Mouse (Mus musculus): Measurements from ENCODE around the gene Ccsap. TPM values are rescaled to one million over a fixed set of nuclear protein-coding genes. Genes with fewer than 3 reads are reported as not detected.

The Ccsap gene
- polyA plus RNA-seq, 1 experiment from 2014 or later: 2.1 TPM

- Histone ChIP-seq H3K36me3 (ENCODE audit: control insufficient read depth, insufficient read depth, low read length) (no peaks in the 10 kb centered on the region), H3K4me2 (ENCODE audit: low read depth, low read length) (peak overlapping the region; percentile 89; the same call in 1 of the 2 replicates), H3K4me1 (ENCODE audit: control insufficient read depth, insufficient read depth, low read length) (peaks cover 13% of the 10 kb centered on the region), H3K9me3 (replicated peaks; ENCODE audit: control insufficient read depth, low read length) (no peaks in the 10 kb centered on the region), H3K27me3 (ENCODE audit: control insufficient read depth, insufficient read depth, low read length) (no peaks in the 10 kb centered on the region), H3K4me3 (replicated peaks; ENCODE audit: low read length) (no peak overlapping the region), H3K27ac (ENCODE audit: low read length) (no peak overlapping the region), H3K9ac (ENCODE audit: low read length) (no peak overlapping the region)
- 70% methylated on average over 6 of the region's 6 CpGs for WGBS
- no peak for ATAC-seq (ENCODE audit: insufficient read depth, low FRiP score)
Observed at GRCm38 (mm10) chr8:123807852-123808573, 52.0 kb downstream of the Ccsap start.

GRCm38 (mm10) chr8:123807024-123807431, 53.0 kb downstream of the Ccsap start:
- Histone ChIP-seq H3K27ac (ENCODE audit: low read length) (peak overlapping the region; percentile 84; the same call in 1 of the 2 replicates), H3K4me3 (replicated peaks; ENCODE audit: low read length) (peak overlapping the region; percentile 90), H3K4me2 (ENCODE audit: low read depth, low read length) (peak overlapping the region; percentile 89), H3K27me3 (ENCODE audit: control insufficient read depth, insufficient read depth, low read length) (no peaks in the 10 kb centered on the region), H3K4me1 (ENCODE audit: control insufficient read depth, insufficient read depth, low read length) (peaks cover 13% of the 10 kb centered on the region), H3K9me3 (replicated peaks; ENCODE audit: control insufficient read depth, low read length) (no peaks in the 10 kb centered on the region), H3K36me3 (ENCODE audit: control insufficient read depth, insufficient read depth, low read length) (no peaks in the 10 kb centered on the region), H3K9ac (ENCODE audit: low read length) (peak overlapping the region; percentile 93)
- ATAC-seq (ENCODE audit: insufficient read depth, low FRiP score): peak; percentile 56
- WGBS: 4% methylated on average over 14 of the region's 14 CpGs

DNA sequence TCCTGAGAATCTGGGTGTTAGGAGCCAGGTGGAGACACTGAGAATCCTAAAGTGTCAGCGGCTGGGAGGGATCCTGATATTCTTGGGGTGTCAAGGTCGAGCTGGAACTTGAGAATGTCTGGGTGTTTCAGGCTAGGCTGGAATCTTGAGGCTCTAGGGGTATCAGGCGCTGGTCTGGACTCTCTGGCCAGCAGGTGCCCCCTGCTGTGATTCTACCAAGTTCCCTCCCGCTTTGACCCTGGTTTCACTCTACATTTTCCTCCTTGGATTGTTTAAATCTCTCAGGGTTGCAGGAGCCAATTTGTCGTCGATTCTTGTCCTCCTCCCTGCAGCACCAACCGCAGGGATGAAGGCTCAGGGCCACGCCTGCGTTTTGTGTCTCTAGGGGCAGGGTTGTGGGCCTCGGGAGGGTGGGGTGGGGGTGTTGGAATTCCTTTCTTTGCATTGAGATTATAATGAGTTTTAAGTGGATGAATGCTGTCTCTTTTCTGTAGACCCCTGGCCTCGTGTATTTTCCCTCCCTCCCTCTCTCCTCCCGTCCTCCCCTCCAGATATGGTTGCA, 53.6 kb downstream of the Ccsap start:
- Histone ChIP-seq H3K27ac (ENCODE audit: low read length) (peak overlapping the region; percentile 84), H3K27me3 (ENCODE audit: control insufficient read depth, insufficient read depth, low read length) (no peaks in the 10 kb centered on the region), H3K9ac (ENCODE audit: low read length) (peak overlapping the region; percentile 93), H3K9me3 (replicated peaks; ENCODE audit: control insufficient read depth, low read length) (no peaks in the 10 kb centered on the region), H3K4me3 (replicated peaks; ENCODE audit: low read length) (peak overlapping the region; percentile 90), H3K36me3 (ENCODE audit: control insufficient read depth, insufficient read depth, low read length) (no peaks in the 10 kb centered on the region), H3K4me2 (ENCODE audit: low read depth, low read length) (peak overlapping the region; percentile 89), H3K4me1 (ENCODE audit: control insufficient read depth, insufficient read depth, low read length) (peaks cover 13% of the 10 kb centered on the region)
- ATAC-seq (ENCODE audit: insufficient read depth, low FRiP score): no peak
- WGBS: 2% methylated on average over 12 of the region's 12 CpGs

- H3K36me3 ChIP-seq (ENCODE audit: control insufficient read depth, insufficient read depth, low read length): no peaks in the 10 kb centered on the region
- H3K27ac ChIP-seq (ENCODE audit: low read length): peak within 1 kb of the TSS; percentile 84
- peak within 1 kb of the TSS; percentile 89 for H3K4me2 ChIP-seq (ENCODE audit: low read depth, low read length)
- peak; percentile 93 for ATAC-seq (ENCODE audit: insufficient read depth, low FRiP score)
- H3K4me1 ChIP-seq (ENCODE audit: control insufficient read depth, insufficient read depth, low read length): peaks cover 13% of the 10 kb centered on the region
- H3K27me3 ChIP-seq (ENCODE audit: control insufficient read depth, insufficient read depth, low read length): no peaks in the 10 kb centered on the region
- under 1% methylated on average over 47 of the region's 48 CpGs for WGBS
- H3K9ac ChIP-seq (ENCODE audit: low read length): peak within 1 kb of the TSS; percentile 93
- no peaks in the 10 kb centered on the region for H3K9me3 ChIP-seq (replicated peaks; ENCODE audit: control insufficient read depth, low read length)
- peak within 1 kb of the TSS; percentile 90 for H3K4me3 ChIP-seq (replicated peaks; ENCODE audit: low read length)
Observed at GRCm38 (mm10) chr8:123805718-123806373, 54.2 kb downstream of the Ccsap start, which contains the start of gene Rab4a. TSS of gene Rab4a (plus strand) at chr8:123805985.

DNA sequence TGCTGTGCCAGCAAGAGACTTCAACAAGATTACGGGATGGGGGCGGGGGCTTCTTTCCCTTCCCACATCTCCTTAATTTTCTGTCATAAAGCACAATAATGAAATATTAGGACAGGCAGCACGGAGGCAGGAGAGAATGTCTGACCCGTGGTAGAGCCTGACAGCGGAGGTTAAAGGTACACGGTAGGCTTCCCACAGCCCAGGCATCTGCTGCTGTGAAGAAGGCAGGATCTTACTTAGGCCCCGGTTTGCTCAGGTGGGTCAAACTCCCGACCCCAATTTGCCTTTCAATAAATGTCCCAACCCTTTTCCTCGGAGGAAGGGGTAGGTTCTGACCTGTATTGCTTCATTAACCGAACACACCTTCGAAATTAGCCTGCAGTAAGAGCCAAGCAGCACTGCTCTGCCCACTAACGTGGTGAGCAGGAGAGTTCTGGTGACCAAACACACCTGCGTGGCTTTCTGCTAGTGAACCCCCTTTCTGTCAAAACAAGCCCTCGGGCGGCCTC, 54.7 kb downstream of the Ccsap start:
- H3K4me1 ChIP-seq (ENCODE audit: control insufficient read depth, insufficient read depth, low read length): peaks cover 13% of the 10 kb centered on the region
- H3K9ac ChIP-seq (ENCODE audit: low read length): peak overlapping the region; percentile 55
- H3K27me3 ChIP-seq (ENCODE audit: control insufficient read depth, insufficient read depth, low read length): no peaks in the 10 kb centered on the region
- whole genome bisulfite sequencing: 16% methylated on average over 15 of the region's 15 CpGs
- peak overlapping the region; percentile 89 for H3K4me2 ChIP-seq (ENCODE audit: low read depth, low read length)
- H3K36me3 ChIP-seq (ENCODE audit: control insufficient read depth, insufficient read depth, low read length): no peaks in the 10 kb centered on the region
- peak overlapping the region; percentile 67 for H3K27ac ChIP-seq (ENCODE audit: low read length)
- ATAC-seq (ENCODE audit: insufficient read depth, low FRiP score): no peak; the same call in 1 of the 2 replicates
- H3K9me3 ChIP-seq (replicated peaks; ENCODE audit: control insufficient read depth, low read length): no peaks in the 10 kb centered on the region
- H3K4me3 ChIP-seq (replicated peaks; ENCODE audit: low read length): peak overlapping the region; percentile 90

GRCm38 (mm10) chr8:123804586-123804985, 55.4 kb downstream of the Ccsap start:
- no peak for ATAC-seq (ENCODE audit: insufficient read depth, low FRiP score)
- H3K27ac ChIP-seq (ENCODE audit: low read length): no peak overlapping the region
- no peak overlapping the region for H3K4me2 ChIP-seq (ENCODE audit: low read depth, low read length)
- H3K4me3 ChIP-seq (replicated peaks; ENCODE audit: low read length): no peak overlapping the region
- H3K4me1 ChIP-seq (ENCODE audit: control insufficient read depth, insufficient read depth, low read length): peaks cover 13% of the 10 kb centered on the region
- H3K36me3 ChIP-seq (ENCODE audit: control insufficient read depth, insufficient read depth, low read length): no peaks in the 10 kb centered on the region
- H3K9me3 ChIP-seq (replicated peaks; ENCODE audit: control insufficient read depth, low read length): no peaks in the 10 kb centered on the region
- H3K27me3 ChIP-seq (ENCODE audit: control insufficient read depth, insufficient read depth, low read length): no peaks in the 10 kb centered on the region
- 82% methylated on average over 7 of the region's 7 CpGs for WGBS
- no peak overlapping the region for H3K9ac ChIP-seq (ENCODE audit: low read length)

DNA sequence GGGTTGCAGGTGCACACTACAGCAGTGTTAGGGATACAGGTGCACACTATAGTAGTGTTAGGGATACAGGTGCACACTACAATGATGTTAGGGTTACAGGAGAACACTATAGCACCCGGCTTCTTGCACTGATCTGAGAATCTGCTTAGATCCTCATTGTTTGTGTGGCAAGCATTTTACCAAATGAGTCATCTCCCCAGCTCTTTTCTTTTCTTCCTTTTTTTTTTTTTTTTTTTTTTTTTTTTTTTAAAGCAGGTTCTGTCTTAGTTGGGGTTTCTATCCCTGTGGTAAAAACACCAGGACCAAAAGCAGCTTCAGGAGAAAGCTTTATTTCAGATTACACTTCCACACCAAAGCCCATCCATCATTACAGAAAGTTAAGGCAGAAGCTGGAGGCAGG, 56.4 kb downstream of the Ccsap start:
- no peak overlapping the region for H3K4me2 ChIP-seq (ENCODE audit: low read depth, low read length)
- no peak for ATAC-seq (ENCODE audit: insufficient read depth, low FRiP score)
- H3K4me1 ChIP-seq (ENCODE audit: control insufficient read depth, insufficient read depth, low read length): peaks cover 13% of the 10 kb centered on the region
- no peaks in the 10 kb centered on the region for H3K27me3 ChIP-seq (ENCODE audit: control insufficient read depth, insufficient read depth, low read length)
- H3K27ac ChIP-seq (ENCODE audit: low read length): no peak overlapping the region
- no peak overlapping the region for H3K9ac ChIP-seq (ENCODE audit: low read length)
- H3K9me3 ChIP-seq (replicated peaks; ENCODE audit: control insufficient read depth, low read length): no peaks in the 10 kb centered on the region
- no peaks in the 10 kb centered on the region for H3K36me3 ChIP-seq (ENCODE audit: control insufficient read depth, insufficient read depth, low read length)
- H3K4me3 ChIP-seq (replicated peaks; ENCODE audit: low read length): no peak overlapping the region
- WGBS: 57% methylated on average over 1 of the region's 1 CpGs

DNA sequence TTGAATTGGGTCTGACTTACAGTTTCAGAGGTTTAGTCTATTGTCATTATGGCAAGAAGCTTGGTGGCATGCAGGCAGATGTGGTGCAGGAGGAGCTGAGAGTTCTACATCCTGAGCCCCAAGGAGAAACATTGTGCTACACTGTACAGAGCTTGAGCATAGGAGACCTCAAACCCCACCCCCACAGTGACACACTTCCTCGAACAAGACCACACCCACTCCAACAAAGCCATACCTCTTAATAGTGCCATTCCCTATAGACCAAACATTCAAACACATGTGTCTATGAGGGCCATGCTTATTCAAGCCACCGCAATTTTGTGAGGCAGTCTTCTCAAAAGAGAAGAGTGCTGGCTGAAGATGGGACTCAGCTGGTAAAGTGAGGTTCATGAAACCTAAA, 58.5 kb downstream of the Ccsap start:
- peaks cover 2% of the 10 kb centered on the region for H3K4me1 ChIP-seq (ENCODE audit: control insufficient read depth, insufficient read depth, low read length)
- H3K9ac ChIP-seq (ENCODE audit: low read length): no peak overlapping the region
- 82% methylated on average over 2 of the region's 2 CpGs for WGBS
- no peaks in the 10 kb centered on the region for H3K36me3 ChIP-seq (ENCODE audit: control insufficient read depth, insufficient read depth, low read length)
- H3K27ac ChIP-seq (ENCODE audit: low read length): no peak overlapping the region
- H3K4me3 ChIP-seq (replicated peaks; ENCODE audit: low read length): no peak overlapping the region
- no peaks in the 10 kb centered on the region for H3K27me3 ChIP-seq (ENCODE audit: control insufficient read depth, insufficient read depth, low read length)
- H3K4me2 ChIP-seq (ENCODE audit: low read depth, low read length): no peak overlapping the region
- H3K9me3 ChIP-seq (replicated peaks; ENCODE audit: control insufficient read depth, low read length): no peaks in the 10 kb centered on the region
- ATAC-seq (ENCODE audit: insufficient read depth, low FRiP score): no peak

DNA sequence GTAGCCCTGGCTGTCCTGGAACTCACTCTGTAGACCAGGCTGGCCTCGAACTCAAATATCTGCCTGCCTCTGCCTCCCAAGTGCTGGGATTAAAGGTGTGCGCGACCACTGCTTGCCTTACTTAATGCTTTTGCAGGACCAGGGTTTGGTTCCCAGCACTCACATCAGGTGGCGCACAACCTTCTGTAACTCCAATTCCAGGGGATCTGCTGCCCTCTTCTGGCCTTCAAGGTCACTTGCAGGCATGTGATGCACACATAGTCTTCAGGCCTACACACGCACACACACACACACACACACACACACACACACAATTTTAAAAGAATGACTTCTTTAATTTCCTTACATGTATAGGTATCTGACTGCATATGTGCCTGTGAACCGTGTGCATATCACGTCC, 59.1 kb downstream of the Ccsap start:
- no peaks in the 10 kb centered on the region for H3K4me1 ChIP-seq (ENCODE audit: control insufficient read depth, insufficient read depth, low read length)
- no peaks in the 10 kb centered on the region for H3K36me3 ChIP-seq (ENCODE audit: control insufficient read depth, insufficient read depth, low read length)
- H3K9ac ChIP-seq (ENCODE audit: low read length): no peak overlapping the region
- no peaks in the 10 kb centered on the region for H3K9me3 ChIP-seq (replicated peaks; ENCODE audit: control insufficient read depth, low read length)
- H3K4me3 ChIP-seq (replicated peaks; ENCODE audit: low read length): no peak overlapping the region
- no peak overlapping the region for H3K27ac ChIP-seq (ENCODE audit: low read length)
- no peaks in the 10 kb centered on the region for H3K27me3 ChIP-seq (ENCODE audit: control insufficient read depth, insufficient read depth, low read length)
- WGBS: 92% methylated on average over 6 of the region's 7 CpGs
- ATAC-seq (ENCODE audit: insufficient read depth, low FRiP score): no peak
- no peak overlapping the region for H3K4me2 ChIP-seq (ENCODE audit: low read depth, low read length)
